In the genomic region with DNA sequence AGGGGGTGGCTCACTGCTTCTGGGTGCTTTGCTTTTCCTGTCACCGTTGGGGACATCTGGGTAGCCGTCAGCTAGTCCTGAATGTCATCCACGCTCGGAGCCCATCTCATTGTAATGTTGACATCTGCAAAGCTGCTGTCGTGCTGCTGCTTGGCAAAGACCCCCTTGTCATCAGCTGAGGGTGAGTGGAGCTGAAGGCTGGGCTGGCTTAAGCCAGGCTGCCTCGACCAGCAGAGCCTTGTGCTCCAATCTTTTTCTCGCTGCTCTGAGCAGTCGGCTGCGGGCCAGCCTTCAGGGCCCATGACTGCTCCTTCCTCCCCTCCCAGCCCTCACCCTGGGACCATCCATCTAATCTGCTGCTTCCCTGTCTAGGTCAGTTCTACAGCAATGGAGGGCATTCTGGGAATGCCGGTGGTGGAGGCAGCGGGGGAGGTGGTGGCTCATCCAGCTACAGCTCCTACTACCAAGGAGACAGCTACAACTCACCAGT, we compare ENCODE assay signal across 22 mouse cellular contexts.
"Had no signal": no experiment of that assay in that cellular context is flagged by ENCODE, and none has a peak within 500 bp of the region (broad histone marks: within the 10 kb centered on the region; RNA-seq: fewer than 3 reads in every experiment).

No protein-coding gene starts in this region.

- H3K27ac ChIP-seq: kidney, embryonic 15.5 days; limb, embryonic 10.5 days; limb, embryonic 13.5 days; liver, embryonic 12.5 days; liver, embryonic 15.5 days; lung, embryonic 15.5 days; midbrain, embryonic 10.5 days; midbrain, embryonic 13.5 days; neural tube, embryonic 13.5 days; stomach, embryonic 15.5 days had no signal

- H3K9me3 ChIP-seq: kidney, embryonic 15.5 days; limb, embryonic 10.5 days; limb, embryonic 13.5 days; liver, embryonic 12.5 days; liver, embryonic 15.5 days; lung, embryonic 15.5 days; megakaryocyte, embryonic 14.5 days; midbrain, embryonic 10.5 days; midbrain, embryonic 13.5 days; neural tube, embryonic 13.5 days; stomach, embryonic 15.5 days had no signal

- H3K4me2 ChIP-seq: kidney, embryonic 15.5 days; limb, embryonic 13.5 days; liver, embryonic 12.5 days; liver, embryonic 15.5 days; lung, embryonic 15.5 days; midbrain, embryonic 13.5 days; neural tube, embryonic 13.5 days; stomach, embryonic 15.5 days had no signal

- H3K9ac ChIP-seq: kidney, embryonic 15.5 days; limb, embryonic 13.5 days; liver, embryonic 12.5 days; liver, embryonic 15.5 days; lung, embryonic 15.5 days; midbrain, embryonic 13.5 days; neural tube, embryonic 13.5 days; stomach, embryonic 15.5 days had no signal

- H3K4me1 ChIP-seq: kidney, embryonic 15.5 days; limb, embryonic 10.5 days; limb, embryonic 13.5 days; liver, embryonic 12.5 days; liver, embryonic 15.5 days; lung, embryonic 15.5 days; midbrain, embryonic 10.5 days; midbrain, embryonic 13.5 days; neural tube, embryonic 13.5 days; stomach, embryonic 15.5 days had no signal

- H3K27me3 ChIP-seq: kidney, embryonic 15.5 days; limb, embryonic 13.5 days; liver, embryonic 12.5 days; liver, embryonic 15.5 days; lung, embryonic 15.5 days; megakaryocyte, embryonic 14.5 days; midbrain, embryonic 13.5 days; neural tube, embryonic 13.5 days; stomach, embryonic 15.5 days had no signal

- H3K4me3 ChIP-seq: kidney, embryonic 15.5 days; limb, embryonic 10.5 days; limb, embryonic 13.5 days; liver, embryonic 12.5 days; liver, embryonic 15.5 days; lung, embryonic 15.5 days; megakaryocyte, embryonic 14.5 days; midbrain, embryonic 10.5 days; midbrain, embryonic 13.5 days; myocyte; neural tube, embryonic 13.5 days; stomach, embryonic 15.5 days had no signal

- DNase-seq: kidney, postnatal 10 days; liver; lung, adult 18-20 months; lung, postnatal 10 days; lung, postnatal 36 days; retina, postnatal 1 day; right cerebral cortex, postnatal 25 days; spleen, adult 18-20 months; thymus, postnatal 25 days had no signal

- ATAC-seq: liver, embryonic 12.5 days; midbrain, embryonic 13.5 days; midbrain, embryonic 16.5 days had no signal
